Mouse (Mus musculus): Measurements from ENCODE around the gene Dctn3. TPM values are rescaled to one million over a fixed set of nuclear protein-coding genes. Genes with fewer than 3 reads are reported as not detected.
"Not testable (repeated sequence)": the region's sequence is repeated elsewhere in the genome, so short reads cannot be mapped to it uniquely, and the experiment has no call there.

Gene Dctn3
- total RNA-seq, 1 experiment from 2014 or later = 120 TPM

GRCm38 (mm10) chr4:41738256-41738603, 15.3 kb upstream of the Dctn3 start:
- DNase-seq = no peak

DNA sequence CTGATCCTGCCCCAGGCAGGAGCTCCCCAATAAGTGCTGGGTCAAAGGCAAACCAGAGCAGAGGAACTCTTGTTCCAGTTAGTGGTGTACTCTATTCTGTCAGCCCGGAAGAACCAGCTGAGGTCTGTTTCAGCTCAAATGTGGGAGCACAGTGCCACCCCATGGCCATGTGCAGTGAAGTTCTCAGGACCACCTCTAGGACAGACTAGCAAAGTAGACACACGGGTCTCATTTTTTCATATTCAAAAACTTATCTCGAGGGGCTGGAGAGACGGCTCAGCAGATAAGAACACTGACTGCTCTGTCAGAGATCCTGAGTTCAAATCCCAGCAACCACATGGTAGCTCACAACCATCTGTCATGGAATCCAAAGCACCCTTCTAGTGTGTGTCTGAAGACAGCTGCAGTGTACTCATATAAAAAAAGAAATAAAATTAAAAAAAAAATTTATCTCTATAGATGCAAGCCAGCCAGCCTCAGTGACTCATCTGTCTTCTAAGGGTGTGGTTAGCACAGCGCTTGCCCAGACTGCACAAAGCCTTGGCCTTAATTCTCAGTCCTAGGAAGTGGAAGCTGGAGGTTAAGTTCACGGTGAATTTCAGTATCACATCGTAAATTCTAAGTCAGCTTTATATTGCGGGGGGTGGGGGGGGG, 14.8 kb upstream of the Dctn3 start:
- peak; percentile 62 for DNase-seq

GRCm38 (mm10) chr4:41731052-41731765, 8.2 kb upstream of the Dctn3 start, which contains the start of gene Arid3c:
Arid3c (minus strand) TSS chr4:41731142.
- DNase-seq = peak; percentile 18

DNA sequence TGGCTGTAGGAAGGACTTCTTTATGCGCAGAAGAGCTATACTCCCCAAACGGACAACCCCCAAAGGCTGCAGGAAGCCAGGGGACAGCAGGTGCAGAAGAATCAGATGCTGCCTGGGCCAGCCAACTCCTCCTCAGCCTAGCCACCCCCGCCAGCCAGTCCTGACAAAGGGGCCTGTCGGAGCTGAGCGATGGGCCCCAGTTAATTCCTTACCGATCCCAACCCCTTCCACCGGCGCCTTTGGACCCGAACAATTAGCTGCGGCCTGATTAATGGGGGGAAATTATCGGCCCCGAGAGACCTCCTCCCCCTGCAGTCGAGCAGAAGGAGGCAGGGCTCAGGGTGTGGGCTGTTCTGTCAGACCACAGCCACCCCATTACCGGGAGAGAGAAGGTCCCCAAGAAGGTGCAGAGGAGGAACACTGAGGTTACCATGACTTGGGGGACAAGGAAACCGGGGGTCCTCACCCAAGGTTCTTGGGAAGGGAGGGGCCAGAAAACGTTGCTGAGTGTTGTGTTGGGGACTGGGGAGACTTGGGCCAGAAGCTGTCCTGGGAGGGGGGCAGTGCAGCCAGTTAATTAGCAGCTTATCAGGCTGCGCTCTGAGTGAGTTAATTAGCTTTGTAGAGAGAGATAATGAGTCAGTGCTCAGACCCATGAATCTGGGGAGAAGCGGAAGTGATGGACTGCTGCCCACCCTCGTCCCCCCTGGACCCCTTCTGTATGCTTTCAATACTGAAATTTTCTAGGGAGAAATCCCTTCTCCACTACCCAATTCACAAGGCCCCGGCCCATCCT, 4.1 kb upstream of the Dctn3 start:
- DNase-seq = no peak

DNA sequence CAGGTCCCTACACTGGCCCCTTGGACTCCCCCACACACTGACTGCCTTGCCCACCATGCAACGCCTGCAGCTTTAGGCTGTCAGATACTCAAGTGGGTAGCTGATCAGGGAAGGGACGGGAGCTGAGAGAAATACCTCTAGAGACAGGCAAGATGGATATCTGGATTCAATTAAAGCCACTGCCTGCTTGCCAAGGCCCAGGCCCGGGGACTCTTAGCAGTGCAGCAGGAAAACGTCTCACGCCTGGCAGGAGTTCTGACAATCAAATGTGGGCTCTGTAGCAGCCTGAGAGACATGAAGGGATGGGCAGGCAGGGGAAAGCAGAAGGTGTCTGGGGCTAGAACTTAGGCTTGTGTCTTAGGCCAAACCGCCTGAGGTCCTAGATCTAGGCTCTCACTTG, 6.1 kb downstream of the Dctn3 start:
- DNase-seq = no peak

- no peak for DNase-seq
Measured at GRCm38 (mm10) chr4:41715596-41715995, 7.4 kb downstream of the Dctn3 start.

- no peak for DNase-seq
Measured at GRCm38 (mm10) chr4:41715082-41715481, 7.9 kb downstream of the Dctn3 start.

DNA sequence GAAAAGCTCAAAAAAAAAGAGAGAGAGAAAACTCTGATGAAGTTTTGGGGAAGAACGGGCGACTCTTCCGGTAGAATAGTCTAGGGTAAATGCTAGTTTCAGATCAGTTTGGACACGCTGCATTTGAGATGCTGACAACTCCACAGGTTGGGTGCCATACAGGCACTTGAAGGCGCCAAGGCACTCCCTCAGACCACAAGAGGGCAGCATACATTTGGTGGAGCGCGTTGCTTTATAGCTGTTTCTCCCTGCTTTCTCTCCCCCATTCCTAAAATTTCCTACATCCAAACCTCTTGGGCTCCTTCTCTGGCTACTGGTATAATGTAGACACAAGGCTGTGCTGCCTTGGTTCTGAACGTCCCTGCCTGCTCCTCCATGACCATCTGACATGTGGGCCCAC, 8.7 kb downstream of the Dctn3 start:
- DNase-seq = peak; percentile 51

DNA sequence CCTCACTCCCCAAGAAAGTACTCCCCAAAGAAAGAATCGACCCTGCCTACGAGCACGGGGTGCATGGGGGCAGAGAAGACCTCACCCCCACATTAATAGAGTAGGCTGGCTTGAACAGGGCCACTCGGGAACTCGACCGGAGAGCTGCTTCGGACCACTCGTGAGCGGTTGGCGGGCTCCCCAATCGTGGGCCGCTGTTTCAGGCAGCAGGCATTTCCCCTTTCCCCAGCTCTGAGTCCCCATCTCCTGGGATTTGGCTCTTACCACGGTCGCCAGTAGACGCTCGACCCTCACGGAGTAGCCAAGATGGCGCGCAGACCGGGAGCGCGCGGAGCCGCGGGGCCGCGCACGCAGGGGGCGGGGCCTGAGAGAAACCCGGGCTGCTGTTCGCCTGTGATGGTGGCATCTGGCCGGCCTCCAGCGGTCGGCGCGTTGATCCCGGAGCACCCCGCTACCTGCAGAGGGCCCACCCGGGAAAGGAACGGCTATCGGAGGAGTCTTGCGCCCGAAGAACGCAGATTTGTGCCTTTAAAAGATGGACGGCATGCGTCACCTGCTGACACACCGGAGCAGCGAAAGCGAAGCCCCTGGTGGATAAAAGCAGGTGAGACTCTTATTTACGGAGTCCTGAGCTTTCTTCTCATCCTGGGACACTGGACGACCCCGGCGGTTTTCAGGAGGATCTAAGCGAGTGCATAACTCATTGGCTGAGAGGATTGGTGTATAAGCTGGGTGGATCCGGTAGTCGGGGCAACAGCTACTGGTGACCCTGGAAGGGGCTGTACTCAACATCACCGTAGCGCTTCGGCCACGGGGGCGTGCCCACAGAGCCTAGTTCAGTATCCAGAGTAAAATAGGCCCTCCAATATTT, 9.5 kb downstream of the Dctn3 start, which contains the start of gene Rpp25l:
Rpp25l (minus strand) TSS at position 338 of the 871 bp plus-strand sequence.
- peak; percentile 87 for DNase-seq

DNA sequence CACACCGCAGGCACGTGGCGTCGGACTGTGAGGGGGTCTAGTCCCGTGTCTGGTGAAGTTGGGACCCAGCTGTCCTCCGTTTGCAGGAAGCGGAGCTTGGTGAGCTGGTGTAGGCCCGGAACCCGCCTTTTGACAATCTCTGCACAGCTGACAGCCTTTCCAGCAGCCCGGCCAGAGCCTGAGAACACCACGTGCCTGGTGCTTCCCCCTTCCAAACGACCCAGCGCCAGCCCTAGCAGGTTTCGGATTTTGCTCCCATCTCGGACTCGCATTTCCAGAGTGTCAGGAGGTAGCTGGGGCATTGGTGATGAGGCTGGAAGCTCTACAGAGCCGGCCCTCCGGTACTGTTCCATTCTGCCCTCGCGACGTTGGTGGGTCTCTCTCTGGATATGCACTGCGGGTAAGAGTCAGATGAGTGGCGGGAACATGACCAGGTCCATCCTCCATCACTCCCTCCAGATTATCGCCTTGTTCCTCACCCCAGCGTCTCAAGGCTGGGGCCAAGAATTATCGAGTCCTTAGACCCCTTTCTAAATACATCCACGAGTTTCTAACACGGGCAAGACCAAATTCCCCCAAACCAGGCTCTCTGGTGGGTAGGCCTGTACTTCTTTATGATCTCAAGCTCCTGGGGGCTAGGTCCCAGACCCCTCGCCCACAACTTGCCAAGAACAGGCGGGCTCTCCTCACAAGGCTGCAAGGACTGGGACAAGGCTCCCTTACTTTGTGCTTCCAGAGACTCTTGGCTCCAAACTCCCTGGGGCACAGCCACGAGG, 10.4 kb downstream of the Dctn3 start:
- no peak for DNase-seq

- no peak for DNase-seq
Measured at GRCm38 (mm10) chr4:41711705-41712375, 11.1 kb downstream of the Dctn3 start.

DNA sequence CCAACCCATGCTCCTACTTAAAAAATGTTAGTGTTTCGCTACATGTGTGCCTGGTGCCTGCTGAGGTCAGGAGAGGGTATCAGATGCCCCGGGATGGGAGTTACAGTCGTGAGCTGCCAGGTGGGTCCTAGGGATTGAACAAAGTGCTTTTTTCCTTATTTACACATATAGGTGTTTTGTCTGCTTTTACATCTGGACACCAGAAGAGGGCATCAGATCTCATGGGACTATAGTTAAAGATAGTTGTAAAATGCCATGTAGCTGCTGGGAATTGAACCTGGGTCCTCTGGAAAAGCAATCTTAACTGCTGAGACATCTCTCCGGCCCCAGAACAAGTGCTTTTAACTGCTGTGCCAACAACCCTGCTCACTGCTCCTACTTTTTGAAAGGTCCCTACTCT, 12.7 kb downstream of the Dctn3 start:
- no peak for DNase-seq

DNA sequence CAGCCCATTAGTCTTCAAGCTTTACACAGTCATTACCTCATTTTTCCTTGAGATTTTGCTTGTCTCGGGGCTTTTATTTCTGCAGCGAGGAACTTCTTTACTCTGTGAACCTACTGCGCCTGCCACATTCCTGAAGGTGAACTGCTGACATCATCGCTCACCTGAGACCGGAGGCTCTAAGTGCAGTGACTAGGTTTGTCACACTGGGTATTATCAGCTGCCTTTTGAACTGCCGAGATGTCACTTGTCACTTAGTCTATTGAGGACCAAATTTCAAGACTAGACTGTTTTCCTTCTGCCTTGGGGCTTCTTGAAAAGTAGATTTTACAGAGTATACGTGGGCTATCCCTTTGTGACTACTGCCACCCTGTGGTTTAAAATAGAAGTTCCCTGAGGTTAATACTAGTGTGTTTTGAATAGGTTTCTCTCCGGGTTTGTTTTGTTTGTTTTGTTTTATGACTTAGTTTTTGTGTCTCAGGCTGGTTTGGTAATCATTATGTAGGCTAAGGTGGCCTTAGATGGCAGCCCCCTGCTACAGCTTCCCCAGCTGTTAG, 14.7 kb downstream of the Dctn3 start:
- no peak for DNase-seq

DNA sequence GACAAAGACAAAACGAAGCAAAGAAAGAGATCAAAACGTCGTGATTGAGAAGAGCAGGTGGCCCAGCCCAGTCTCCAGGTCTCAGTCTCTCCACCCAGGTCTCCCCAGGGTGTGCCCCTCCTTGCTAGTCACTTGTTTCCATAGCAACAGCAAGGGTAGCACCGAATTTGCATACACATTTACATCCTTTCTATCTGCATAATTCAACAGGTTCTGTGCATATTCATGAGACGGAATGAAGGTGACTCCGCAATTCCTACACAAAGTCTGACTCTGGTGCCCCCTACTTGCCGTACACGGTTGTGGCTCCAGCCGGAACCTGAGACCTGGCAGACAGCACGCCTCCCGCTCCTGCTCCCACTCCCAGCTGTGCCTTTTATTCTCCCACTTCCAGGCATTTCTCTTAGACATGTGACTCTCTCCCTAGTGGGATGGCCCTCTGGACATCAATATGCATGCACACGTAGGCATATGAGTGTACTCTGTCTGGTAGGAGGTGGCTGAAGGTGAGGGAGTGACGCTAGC, 15.9 kb downstream of the Dctn3 start:
- peak; percentile 58 for DNase-seq

- DNase-seq = no peak
Measured at GRCm38 (mm10) chr4:41705922-41706754, 16.8 kb downstream of the Dctn3 start.

GRCm38 (mm10) chr4:41704651-41705050, 18.3 kb downstream of the Dctn3 start:
- DNase-seq = no peak

DNA sequence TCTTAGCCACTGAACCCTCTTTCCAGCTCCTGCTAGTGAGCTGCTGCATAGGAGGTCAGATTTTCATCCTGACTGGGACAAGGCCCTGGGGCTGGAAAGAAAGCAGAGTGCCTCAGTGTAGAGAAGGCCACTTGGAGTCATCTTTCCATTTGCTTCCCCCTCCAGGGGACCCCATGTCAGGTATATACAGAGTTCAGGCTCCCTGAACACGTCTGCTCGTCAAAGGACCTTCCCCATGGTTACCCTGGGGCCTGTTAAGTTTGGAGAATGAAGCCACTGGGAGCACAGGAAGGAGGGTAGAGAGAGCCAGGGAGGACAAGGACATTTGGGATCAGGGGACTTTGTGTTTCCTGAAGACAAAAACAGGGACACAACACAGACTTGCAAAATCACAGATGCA, 20.7 kb downstream of the Dctn3 start:
- not testable (repeated sequence) for DNase-seq

DNA sequence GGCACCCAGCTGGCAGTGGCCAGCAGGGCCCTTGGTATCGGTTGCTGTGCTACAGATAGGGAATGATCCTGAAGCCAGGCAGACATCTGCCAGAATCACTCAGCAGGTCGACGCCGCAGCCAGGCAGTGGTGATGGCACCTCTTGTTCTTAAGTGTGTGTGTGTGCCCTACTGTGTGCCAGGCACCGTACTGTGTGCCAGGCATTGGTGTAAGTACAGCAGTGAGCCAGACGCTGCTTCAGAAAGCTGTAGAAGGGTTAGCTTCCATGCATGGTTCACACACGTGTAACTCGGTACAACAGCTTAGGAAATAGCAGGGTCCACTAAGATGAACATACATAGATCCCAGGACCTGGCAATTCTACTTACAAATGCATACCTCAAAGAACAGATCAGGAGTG, 22.7 kb downstream of the Dctn3 start:
- not testable (repeated sequence) for DNase-seq

- DNase-seq = not testable (repeated sequence)
Measured at GRCm38 (mm10) chr4:41699783-41700182, 23.2 kb downstream of the Dctn3 start, which contains the start of gene Il11ra1. Il11ra1 (plus strand) TSS chr4:41699989.
